Mouse (Mus musculus): ENCODE results near the gene Eps8l2.

GRCm38 (mm10) chr7:141291921-141292582 lies 46.6 kb upstream of the Eps8l2 start, which contains the start of gene Drd4:
- TF ChIP-seq CTCF (IDR thresholded peaks at IDR 0.05; ENCODE audit: low read depth) = no peak
- TF ChIP-seq EP300 (IDR thresholded peaks at IDR 0.05; ENCODE audit: low read depth) = no peak

All from liver, postnatal 0 days (tissue).